Mouse (Mus musculus) NIH3T3 (cell line): ENCODE measurements around the gene Amdhd1.
A peak's percentile ranks its signal among the peaks of the same experiment; 100 is the strongest.
"Not testable (repeated sequence)": the region's sequence is repeated elsewhere in the genome, so short reads cannot be mapped to it uniquely, and the experiment has no call there.

ENCODE experiments used
- DNase-seq: peaks from one replicate; pipeline ENCODE4 v3.0.0-alpha.2; 2012; ENCODE audit warnings: low read depth

The Amdhd1 gene

GRCm38 (mm10) chr10:93539775-93540430 lies at the start of gene Amdhd1:
TSS of gene Amdhd1 (minus strand) at chr10:93540033.
- DNase-seq, result no peak

GRCm38 (mm10) chr10:93589281-93589848 lies 49.5 kb upstream of the Amdhd1 start, which contains the start of gene Snrpf:
TSS of gene Snrpf (minus strand) at chr10:93589706.
- DNase-seq, result peak; percentile 98

- no peak for DNase-seq
Measured at GRCm38 (mm10) chr10:93588796-93589195, 49.0 kb upstream of the Amdhd1 start.

- peak; percentile 94 for DNase-seq
Measured at GRCm38 (mm10) chr10:93577271-93577886, 37.5 kb upstream of the Amdhd1 start.

GRCm38 (mm10) chr10:93575960-93576359 lies 36.1 kb upstream of the Amdhd1 start:
- DNase-seq, result no peak

- no peak for DNase-seq
Measured at GRCm38 (mm10) chr10:93574966-93575365, 35.1 kb upstream of the Amdhd1 start.

GRCm38 (mm10) chr10:93572209-93572608 lies 32.4 kb upstream of the Amdhd1 start:
- no peak for DNase-seq

- no peak for DNase-seq
Measured at GRCm38 (mm10) chr10:93568671-93569070, 28.8 kb upstream of the Amdhd1 start.

GRCm38 (mm10) chr10:93567841-93568566 lies 28.2 kb upstream of the Amdhd1 start:
- no peak for DNase-seq

GRCm38 (mm10) chr10:93567066-93567465 lies 27.2 kb upstream of the Amdhd1 start:
- no peak for DNase-seq

- DNase-seq, result no peak
Measured at GRCm38 (mm10) chr10:93564518-93565090, 24.8 kb upstream of the Amdhd1 start.

- no peak for DNase-seq
Measured at GRCm38 (mm10) chr10:93559786-93560185, 20.0 kb upstream of the Amdhd1 start.

- not testable (repeated sequence) for DNase-seq
Measured at GRCm38 (mm10) chr10:93557971-93558370, 18.1 kb upstream of the Amdhd1 start.

- no peak for DNase-seq
Measured at GRCm38 (mm10) chr10:93552596-93552995, 12.8 kb upstream of the Amdhd1 start.

GRCm38 (mm10) chr10:93549821-93550220 lies 10.0 kb upstream of the Amdhd1 start:
- DNase-seq, result no peak

GRCm38 (mm10) chr10:93548991-93549390 lies 9.2 kb upstream of the Amdhd1 start:
- peak; percentile 85 for DNase-seq

- DNase-seq, result no peak
Measured at GRCm38 (mm10) chr10:93547741-93548270, 8.0 kb upstream of the Amdhd1 start.

- peak; percentile 57 for DNase-seq
Measured at GRCm38 (mm10) chr10:93544172-93544571, 4.3 kb upstream of the Amdhd1 start.

- DNase-seq, result no peak
Measured at GRCm38 (mm10) chr10:93543176-93543575, 3.3 kb upstream of the Amdhd1 start.

GRCm38 (mm10) chr10:93542356-93542755 lies 2.5 kb upstream of the Amdhd1 start:
- DNase-seq, result no peak

- no peak for DNase-seq
Measured at GRCm38 (mm10) chr10:93541585-93541984, 1.8 kb upstream of the Amdhd1 start.
